In genomic region chr1:52676621-52677020, GRCm38 (mm10) we compare ENCODE assay signal across 8 mouse cellular contexts. TPM values are rescaled to one million over a fixed set of nuclear protein-coding genes. Genes with fewer than 3 reads are reported as not detected.
A peak's percentile ranks its signal among the peaks of the same experiment; 100 is the strongest.
DNase-seq lines count a peak whose midpoint lies in the region; ATAC-seq lines count a peak whose summit lies in the region.
"Had no signal": no experiment of that assay in that cellular context is flagged by ENCODE, and none has a peak within 500 bp of the region (broad histone marks: within the 10 kb centered on the region; RNA-seq: fewer than 3 reads in every experiment).

No protein-coding gene starts in this region.

- H3K27me3 ChIP-seq in heart, embryonic 10.5 days (ENCODE audit: insufficient read depth, poor library complexity, severe bottlenecking), result no peaks in the 10 kb centered on the region
- no peaks in the 10 kb centered on the region for H3K27me3 ChIP-seq in liver, embryonic 12.5 days (replicated peaks)
- H3K27me3 ChIP-seq: neural tube, embryonic 12.5 days had no signal

- no peak overlapping the region for H3K9ac ChIP-seq in liver, embryonic 12.5 days
- H3K9ac ChIP-seq: neural tube, embryonic 12.5 days had no signal

- H3K27ac ChIP-seq in heart, embryonic 10.5 days, result peak overlapping the region; percentile 75; the same call in 1 of the 2 replicates
- H3K27ac ChIP-seq in liver, embryonic 12.5 days, result no peak overlapping the region
- H3K27ac ChIP-seq: neural tube, embryonic 12.5 days had no signal

- ATAC-seq in liver, embryonic 12.5 days, result no peak

- peak; percentile 94 for DNase-seq in MN1 (ENCODE audit: low spot score)
- DNase-seq in adrenal gland, adult 2 months, result peak; percentile 37
- no peak for DNase-seq in heart, embryonic 10.5 days (ENCODE audit: low spot score)
- peak; percentile 72 for DNase-seq in kidney, postnatal 10 days
- no peak for DNase-seq in right cerebral cortex, postnatal 10 days (ENCODE audit: low spot score in 2 of 2)
- DNase-seq in ovary, adult 18-20 months (ENCODE audit: low spot score), result no peak

- H3K4me1 ChIP-seq in heart, embryonic 10.5 days, result 0 out of 2 replicates have a peak, but pooled peaks cover 8% of the 10 kb centered on the region
- H3K4me1 ChIP-seq in liver, embryonic 12.5 days, result no peaks in the 10 kb centered on the region
- H3K4me1 ChIP-seq: neural tube, embryonic 12.5 days had no signal

- H3K9me3 ChIP-seq in heart, embryonic 10.5 days, result no peaks in the 10 kb centered on the region
- no peaks in the 10 kb centered on the region for H3K9me3 ChIP-seq in liver, embryonic 12.5 days (replicated peaks)
- H3K9me3 ChIP-seq: neural tube, embryonic 12.5 days had no signal

- H3K36me3 ChIP-seq in heart, embryonic 10.5 days, result no peaks in the 10 kb centered on the region
- no peaks in the 10 kb centered on the region for H3K36me3 ChIP-seq in liver, embryonic 12.5 days
- H3K36me3 ChIP-seq: neural tube, embryonic 12.5 days had no signal

- H3K4me3 ChIP-seq in heart, embryonic 10.5 days, result no peak overlapping the region
- no peak overlapping the region for H3K4me3 ChIP-seq in liver, embryonic 12.5 days
- H3K4me3 ChIP-seq: neural tube, embryonic 12.5 days had no signal

- WGBS in heart, embryonic 10.5 days, result 34% methylated on average over 3 of the region's 3 CpGs
- 53% methylated on average over 3 of the region's 3 CpGs for WGBS in liver, embryonic 12.5 days (ENCODE audit: insufficient replicate concordance)

- no peak overlapping the region for H3K4me2 ChIP-seq in liver, embryonic 12.5 days
- H3K4me2 ChIP-seq: neural tube, embryonic 12.5 days had no signal

RNA-seq across cellular contexts. Expression of gene Nemp2, which starts 46.1 kb away (rescaled TPM):
- total RNA-seq in adrenal gland, adult 2 months (2021), result 1 to 10 TPM; 1.4 to 3.7 TPM
- polyA plus RNA-seq in adrenal gland, adult 2 months (2012; rRNA removed), result 2.0 and 3.0 TPM in 2 replicates
- polyA plus RNA-seq in heart, embryonic 10.5 days (2016; fragmentation: Nextera tagmentation; extraction: Ambion mirVana), result 6.3 and 6.6 TPM in 2 replicates
- 2.8 and 3.4 TPM in 2 replicates for polyA plus RNA-seq in liver, embryonic 12.5 days (2016; fragmentation: Nextera tagmentation; extraction: Ambion mirVana)

RNA-seq across cellular contexts. Expression of gene Mfsd6, which starts 50.6 kb away (rescaled TPM):
- 10 to 100 TPM; 15.2 to 22.5 TPM for total RNA-seq in adrenal gland, adult 2 months (2021)
- polyA plus RNA-seq in adrenal gland, adult 2 months (2012; rRNA removed), result 7.9 and 8.5 TPM in 2 replicates
- polyA plus RNA-seq in heart, embryonic 10.5 days (2016; fragmentation: Nextera tagmentation; extraction: Ambion mirVana), result 2.0 and 2.2 TPM in 2 replicates
- 0.25 and 0.59 TPM in 2 replicates for polyA plus RNA-seq in liver, embryonic 12.5 days (2016; fragmentation: Nextera tagmentation; extraction: Ambion mirVana)

Comparison
In these comparisons a context has a peak if more than half of its experiments do, and no peak if none do; other contexts are left out.
1. DNase-seq: peak in MN1 (single experiment), adrenal gland, adult 2 months (single experiment) and kidney, postnatal 10 days (single experiment); none in heart, embryonic 10.5 days (single experiment), right cerebral cortex, postnatal 10 days (0 of 2) and ovary, adult 18-20 months (single experiment).